Mouse (Mus musculus): ENCODE measurements around the gene Catspere2. TPM values are rescaled to one million over a fixed set of nuclear protein-coding genes. Genes with fewer than 3 reads are reported as not detected.
"Not testable (repeated sequence)": the region's sequence is repeated elsewhere in the genome, so short reads cannot be mapped to it uniquely, and the experiment has no call there.

Gene Catspere2
- 0.19 and 0.22 TPM in 2 replicates for polyA plus RNA-seq (2014; fragmentation: Nextera tagmentation; extraction: Ambion mirVana)

DNA sequence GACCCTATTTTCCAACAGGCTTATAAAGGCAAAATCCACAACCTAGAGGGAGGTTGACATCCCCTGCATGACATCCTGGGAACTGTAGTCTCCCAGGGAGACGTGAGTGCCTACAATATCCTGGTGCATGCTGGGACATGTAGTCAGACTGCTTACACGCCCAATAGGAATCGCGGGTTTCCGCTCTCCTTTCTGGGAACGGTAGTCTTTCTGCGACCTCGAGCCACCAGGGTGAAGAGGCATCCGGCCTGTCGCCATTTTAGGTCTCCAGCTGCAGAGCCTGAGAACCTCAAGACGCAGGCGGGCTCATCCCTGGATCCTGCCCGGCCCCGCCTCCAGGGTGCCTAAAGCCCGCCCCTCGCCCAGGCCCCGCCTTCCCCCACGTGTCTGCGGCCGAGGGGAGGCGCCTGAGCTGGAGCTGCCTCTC, at the start of gene Catspere2:
Catspere2 (plus strand) TSS at position 400 of the 427 bp plus-strand sequence.
- 0% methylated on average over 20 of the region's 21 CpGs for WGBS
- not testable (repeated sequence) for H3K9me3 ChIP-seq (ENCODE audit: control insufficient read depth, low read length); H3K36me3 ChIP-seq (ENCODE audit: control insufficient read depth, insufficient read depth, low read length); H3K27me3 ChIP-seq (ENCODE audit: control insufficient read depth, insufficient read depth, low read length); H3K4me1 ChIP-seq (ENCODE audit: control insufficient read depth, insufficient read depth, low read length); H3K27ac ChIP-seq (ENCODE audit: low read depth, low read length)
- peak within 1 kb of the TSS; percentile 44; the same call in 1 of the 2 replicates for H3K9ac ChIP-seq (ENCODE audit: low read depth, low read length)
- H3K4me3 ChIP-seq (ENCODE audit: low read length), result peak within 1 kb of the TSS; percentile 52
- peak; percentile 99 for ATAC-seq (ENCODE audit: low FRiP score, low TSS enrichment)
- peak within 1 kb of the TSS; percentile 42 for H3K4me2 ChIP-seq (replicated peaks; ENCODE audit: low read depth, low read length)

DNA sequence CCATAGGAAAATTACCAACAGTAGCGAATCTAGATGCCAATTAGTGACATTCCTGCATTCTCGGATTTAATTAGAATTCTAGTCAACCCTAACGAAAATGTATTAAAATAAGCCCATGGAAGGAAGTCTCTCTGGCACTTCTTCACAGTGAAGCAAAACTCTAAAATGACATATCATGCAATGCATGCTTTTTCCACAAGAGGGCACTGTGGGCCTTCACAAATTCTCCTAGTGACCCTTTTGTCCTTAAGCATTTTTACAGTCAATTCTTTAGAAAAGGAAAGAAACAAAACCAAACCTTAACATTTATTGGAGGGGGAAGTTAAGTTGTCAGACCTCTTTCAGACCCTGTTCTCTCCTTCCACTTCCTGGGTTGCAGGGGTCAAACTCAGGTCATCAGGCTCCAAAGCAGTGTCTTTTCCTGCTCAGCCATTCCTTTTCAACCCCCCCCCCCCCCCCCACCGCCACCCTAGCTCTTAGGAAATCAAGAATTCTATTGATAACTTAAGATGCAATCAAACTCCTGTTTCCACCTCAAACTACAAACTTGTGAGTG, 42.7 kb upstream of the Catspere2 start:
- not testable (repeated sequence) for H3K4me2 ChIP-seq (replicated peaks; ENCODE audit: low read depth, low read length); H3K27me3 ChIP-seq (ENCODE audit: control insufficient read depth, insufficient read depth, low read length); H3K9ac ChIP-seq (ENCODE audit: low read depth, low read length); H3K4me1 ChIP-seq (ENCODE audit: control insufficient read depth, insufficient read depth, low read length); H3K9me3 ChIP-seq (ENCODE audit: control insufficient read depth, low read length); H3K36me3 ChIP-seq (ENCODE audit: control insufficient read depth, insufficient read depth, low read length); H3K4me3 ChIP-seq (ENCODE audit: low read length); H3K27ac ChIP-seq (ENCODE audit: low read depth, low read length)
- 14% methylated on average over 4 of the region's 4 CpGs for whole genome bisulfite sequencing
- peak; percentile 49; the same call in 1 of the 2 replicates for ATAC-seq (ENCODE audit: low FRiP score, low TSS enrichment)

DNA sequence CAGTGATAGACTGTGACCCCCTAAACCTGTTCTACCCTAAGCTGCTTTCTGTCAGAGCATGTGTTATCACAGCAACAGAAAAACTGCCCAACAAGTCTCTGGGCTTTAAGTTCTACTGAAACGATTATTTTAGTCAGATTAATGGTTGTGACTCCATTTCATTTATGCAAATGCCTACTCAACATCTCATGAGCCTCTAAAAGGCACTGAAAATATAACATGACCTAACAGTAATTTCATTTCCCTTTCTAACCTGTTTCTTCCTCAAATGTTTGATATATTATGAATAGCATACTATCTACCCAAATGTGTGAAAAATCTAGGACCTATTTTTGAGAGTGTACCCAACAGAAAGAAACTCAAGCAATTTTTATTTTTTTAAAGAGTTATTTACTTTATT, 1.9 kb upstream of the Catspere2 start:
- no peaks in the 10 kb centered on the region for H3K27me3 ChIP-seq (ENCODE audit: control insufficient read depth, insufficient read depth, low read length)
- no peak overlapping the region for H3K27ac ChIP-seq (ENCODE audit: low read depth, low read length)
- H3K36me3 ChIP-seq (ENCODE audit: control insufficient read depth, insufficient read depth, low read length), result no peaks in the 10 kb centered on the region
- no peaks in the 10 kb centered on the region for H3K9me3 ChIP-seq (ENCODE audit: control insufficient read depth, low read length)
- no peak overlapping the region for H3K4me3 ChIP-seq (ENCODE audit: low read length)
- H3K9ac ChIP-seq (ENCODE audit: low read depth, low read length), result no peak overlapping the region
- no peak overlapping the region for H3K4me2 ChIP-seq (replicated peaks; ENCODE audit: low read depth, low read length)
- 74% methylated on average over 1 of the region's 1 CpGs for WGBS
- ATAC-seq (ENCODE audit: low FRiP score, low TSS enrichment), result no peak
- no peaks in the 10 kb centered on the region for H3K4me1 ChIP-seq (ENCODE audit: control insufficient read depth, insufficient read depth, low read length)

DNA sequence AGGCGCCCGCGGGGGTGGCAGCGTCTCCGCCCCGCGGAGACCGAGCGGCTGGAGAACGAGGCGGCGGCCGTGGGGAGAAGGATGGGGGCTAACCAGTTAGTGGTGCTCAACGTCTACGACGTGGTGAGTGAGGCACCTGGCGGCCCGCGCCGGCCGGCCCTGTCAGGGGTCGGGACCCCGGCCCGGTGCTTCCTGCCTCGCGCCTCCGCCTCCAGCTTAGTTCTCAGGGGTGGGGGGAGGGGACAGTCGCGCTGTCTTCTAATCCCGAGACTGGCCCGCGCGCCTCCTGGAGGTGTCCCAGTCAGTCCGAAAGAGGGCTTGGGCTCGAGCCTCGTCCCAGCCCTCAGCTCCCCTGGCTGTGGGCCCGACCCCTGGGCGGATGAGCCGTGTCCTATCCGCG, 359 bp downstream of the Catspere2 start:
- H3K9ac ChIP-seq (ENCODE audit: low read depth, low read length), result peak overlapping the region; percentile 44; the same call in 1 of the 2 replicates
- ATAC-seq (ENCODE audit: low FRiP score, low TSS enrichment), result peak; percentile 63

DNA sequence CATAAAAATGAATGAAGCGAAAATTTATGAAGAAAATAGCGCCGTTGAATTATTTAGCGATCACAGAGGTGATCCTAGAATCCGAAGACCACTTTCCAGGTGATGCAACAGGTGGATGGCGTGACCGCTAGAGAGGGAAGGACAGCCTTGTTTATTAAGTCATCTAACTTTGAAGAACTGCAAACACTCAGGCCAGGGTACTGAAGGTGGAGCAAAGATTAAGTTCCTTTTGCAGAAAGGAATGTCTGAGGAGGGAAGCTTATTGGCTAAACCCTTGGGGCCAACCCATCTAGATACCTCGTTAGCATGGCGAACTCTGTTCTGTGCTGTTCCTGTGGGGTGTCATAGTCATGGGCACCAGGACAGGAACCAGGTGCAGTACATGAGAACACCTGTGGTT, 983 bp downstream of the Catspere2 start:
- Histone ChIP-seq H3K4me1 (ENCODE audit: control insufficient read depth, insufficient read depth, low read length) (no peaks in the 10 kb centered on the region), H3K4me2 (replicated peaks; ENCODE audit: low read depth, low read length) (peak overlapping the region; percentile 22; the same call in 1 of the 2 replicates), H3K9me3 (ENCODE audit: control insufficient read depth, low read length) (no peaks in the 10 kb centered on the region), H3K9ac (ENCODE audit: low read depth, low read length) (no peak overlapping the region), H3K36me3 (ENCODE audit: control insufficient read depth, insufficient read depth, low read length) (no peaks in the 10 kb centered on the region), H3K27ac (ENCODE audit: low read depth, low read length) (no peak overlapping the region), H3K27me3 (ENCODE audit: control insufficient read depth, insufficient read depth, low read length) (no peaks in the 10 kb centered on the region), H3K4me3 (ENCODE audit: low read length) (peak overlapping the region; percentile 6; the same call in 1 of the 2 replicates)
- ATAC-seq (ENCODE audit: low FRiP score, low TSS enrichment), result no peak
- 62% methylated on average over 9 of the region's 9 CpGs for WGBS

More for the DNA sequence above, 359 bp downstream of the Catspere2 start:
- H3K4me2 ChIP-seq (replicated peaks; ENCODE audit: low read depth, low read length), result peak overlapping the region; percentile 42
- peak overlapping the region; percentile 52 for H3K4me3 ChIP-seq (ENCODE audit: low read length)
- not testable (repeated sequence) for H3K4me1 ChIP-seq (ENCODE audit: control insufficient read depth, insufficient read depth, low read length); H3K36me3 ChIP-seq (ENCODE audit: control insufficient read depth, insufficient read depth, low read length); H3K9me3 ChIP-seq (ENCODE audit: control insufficient read depth, low read length); H3K27ac ChIP-seq (ENCODE audit: low read depth, low read length); H3K27me3 ChIP-seq (ENCODE audit: control insufficient read depth, insufficient read depth, low read length)
- 1% methylated on average over 16 of the region's 41 CpGs for WGBS

DNA sequence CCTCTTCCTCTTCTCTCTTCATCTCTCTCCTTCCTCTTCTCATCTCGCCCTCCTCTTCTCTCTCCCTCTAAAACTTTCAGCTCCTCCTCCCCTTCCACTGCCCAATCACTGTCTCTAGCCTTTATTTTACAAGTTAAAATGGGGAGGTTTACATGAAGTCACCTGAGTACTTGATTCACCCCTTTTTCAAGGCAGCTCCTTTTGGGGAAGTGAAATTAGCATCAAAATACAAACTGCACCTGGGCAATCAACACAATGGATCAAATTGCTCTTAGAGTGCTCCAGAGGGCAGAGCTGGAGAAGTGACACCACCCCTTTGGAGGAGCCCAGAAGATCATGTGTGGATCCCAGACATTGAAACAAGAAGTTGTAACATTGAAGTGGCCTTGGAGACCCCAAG, 4.3 kb downstream of the Catspere2 start:
- not testable (repeated sequence) for H3K4me3 ChIP-seq (ENCODE audit: low read length); H3K27me3 ChIP-seq (ENCODE audit: control insufficient read depth, insufficient read depth, low read length); ATAC-seq (ENCODE audit: low FRiP score, low TSS enrichment); H3K27ac ChIP-seq (ENCODE audit: low read depth, low read length); H3K36me3 ChIP-seq (ENCODE audit: control insufficient read depth, insufficient read depth, low read length); H3K4me1 ChIP-seq (ENCODE audit: control insufficient read depth, insufficient read depth, low read length); H3K4me2 ChIP-seq (replicated peaks; ENCODE audit: low read depth, low read length); H3K9me3 ChIP-seq (ENCODE audit: control insufficient read depth, low read length); H3K9ac ChIP-seq (ENCODE audit: low read depth, low read length)
- 83% methylated on average over 1 of the region's 1 CpGs for WGBS

DNA sequence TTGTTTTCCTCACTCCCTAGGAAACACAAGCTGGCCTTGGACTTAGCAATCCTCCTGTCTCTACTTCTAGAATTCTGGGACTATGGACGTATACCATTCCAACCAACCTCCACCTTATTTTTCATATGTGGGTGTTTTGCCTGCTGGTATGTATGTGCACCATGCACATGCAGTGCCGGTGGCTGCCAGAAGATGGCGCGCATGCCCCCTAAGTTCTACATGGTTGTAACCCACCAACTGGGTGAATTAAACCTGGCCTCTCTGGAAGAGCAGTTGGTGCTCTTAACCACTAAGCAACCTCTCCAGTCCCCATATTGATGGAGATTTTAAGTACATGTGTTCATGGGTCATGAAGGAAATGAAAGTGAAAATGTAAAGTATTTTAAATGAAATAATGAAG, 89.6 kb downstream of the Catspere2 start:
- H3K4me2 ChIP-seq (replicated peaks; ENCODE audit: low read depth, low read length); H3K4me3 ChIP-seq (ENCODE audit: low read length); ATAC-seq (ENCODE audit: low FRiP score, low TSS enrichment); H3K9me3 ChIP-seq (ENCODE audit: control insufficient read depth, low read length); H3K9ac ChIP-seq (ENCODE audit: low read depth, low read length); H3K27ac ChIP-seq (ENCODE audit: low read depth, low read length); H3K36me3 ChIP-seq (ENCODE audit: control insufficient read depth, insufficient read depth, low read length); H3K27me3 ChIP-seq (ENCODE audit: control insufficient read depth, insufficient read depth, low read length); H3K4me1 ChIP-seq (ENCODE audit: control insufficient read depth, insufficient read depth, low read length): not testable (repeated sequence)
- WGBS, result 53% methylated on average over 4 of the region's 4 CpGs

DNA sequence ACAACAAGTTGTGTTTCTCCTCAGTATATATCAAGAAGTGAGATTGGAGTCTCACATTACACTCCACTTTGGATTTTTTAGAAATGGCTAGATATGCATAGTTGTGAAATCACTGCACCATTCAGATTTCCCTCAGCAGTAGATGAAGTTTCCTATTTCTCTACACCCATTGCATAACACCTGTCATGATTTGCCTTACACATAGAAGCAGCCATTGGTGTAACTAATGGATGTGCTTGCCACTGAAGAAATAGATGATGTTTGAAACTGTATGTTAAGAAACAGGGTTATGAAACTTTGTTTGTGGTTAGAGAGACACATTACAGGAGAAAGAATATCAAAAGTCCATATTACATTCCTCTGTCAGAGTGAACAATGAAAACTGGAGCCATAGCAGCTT, 114.6 kb downstream of the Catspere2 start:
- H3K27ac ChIP-seq (ENCODE audit: low read depth, low read length); H3K4me3 ChIP-seq (ENCODE audit: low read length); H3K4me1 ChIP-seq (ENCODE audit: control insufficient read depth, insufficient read depth, low read length); H3K9ac ChIP-seq (ENCODE audit: low read depth, low read length); H3K27me3 ChIP-seq (ENCODE audit: control insufficient read depth, insufficient read depth, low read length); ATAC-seq (ENCODE audit: low FRiP score, low TSS enrichment); H3K4me2 ChIP-seq (replicated peaks; ENCODE audit: low read depth, low read length); H3K9me3 ChIP-seq (ENCODE audit: control insufficient read depth, low read length); H3K36me3 ChIP-seq (ENCODE audit: control insufficient read depth, insufficient read depth, low read length): not testable (repeated sequence)

DNA sequence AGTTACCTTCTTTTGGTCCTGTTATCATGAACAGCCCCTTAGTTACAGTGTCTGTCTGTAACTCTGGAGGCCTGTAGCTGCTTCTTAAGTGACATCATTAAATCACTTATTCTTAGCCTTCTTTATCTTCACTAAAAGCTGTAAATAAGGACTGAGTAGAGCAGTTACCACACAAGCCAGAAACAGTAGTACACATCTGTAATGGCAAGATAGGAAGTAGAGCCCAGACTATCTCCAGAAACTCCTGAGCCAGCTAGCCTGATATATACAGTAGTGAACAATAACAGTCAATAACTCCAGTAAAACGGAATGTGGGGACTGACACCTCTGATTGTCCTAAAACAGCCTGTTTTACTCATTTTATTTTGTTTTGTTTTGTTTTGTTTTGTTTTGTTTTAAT, 125.3 kb downstream of the Catspere2 start:
- H3K27me3 ChIP-seq (ENCODE audit: control insufficient read depth, insufficient read depth, low read length); H3K36me3 ChIP-seq (ENCODE audit: control insufficient read depth, insufficient read depth, low read length); ATAC-seq (ENCODE audit: low FRiP score, low TSS enrichment); H3K4me3 ChIP-seq (ENCODE audit: low read length); H3K27ac ChIP-seq (ENCODE audit: low read depth, low read length); H3K4me2 ChIP-seq (replicated peaks; ENCODE audit: low read depth, low read length); H3K9ac ChIP-seq (ENCODE audit: low read depth, low read length); H3K4me1 ChIP-seq (ENCODE audit: control insufficient read depth, insufficient read depth, low read length); H3K9me3 ChIP-seq (ENCODE audit: control insufficient read depth, low read length): not testable (repeated sequence)
- 82% methylated on average over 1 of the region's 1 CpGs for WGBS
